Mouse (Mus musculus): ENCODE measurements around the gene Pirt. TPM values are rescaled to one million over a fixed set of nuclear protein-coding genes. Genes with fewer than 3 reads are reported as not detected.

The Pirt gene
- total RNA-seq, 2 experiments from 2014 or later, result 4.6 to 13.9 TPM

GRCm38 (mm10) chr11:66942011-66942410, 30.2 kb downstream of the Pirt start:
- intact Hi-C loops (cut with DNase I), result no loop called here
- DNase-seq, result no peak

- intact Hi-C loops (cut with DNase I), result no loop called here
- DNase-seq, result no peak
These were observed 33.5 kb downstream of the Pirt start for GRCm38 (mm10) chr11:66945224-66945767.

- no peak for DNase-seq
- intact Hi-C loops (cut with DNase I), result no loop called here
These were observed 34.7 kb downstream of the Pirt start for GRCm38 (mm10) chr11:66946521-66946920.

- intact Hi-C loops (cut with DNase I), result no loop called here
- DNase-seq, result no peak
These were observed 35.1 kb downstream of the Pirt start for GRCm38 (mm10) chr11:66946922-66947321.

- DNase-seq, result no peak
- intact Hi-C loops (cut with DNase I), result no loop called here
These were observed 44.5 kb downstream of the Pirt start, which contains the start of gene Tmem238l for GRCm38 (mm10) chr11:66956303-66956702. TSS of gene Tmem238l (plus strand) at chr11:66956638.

- intact Hi-C loops (cut with DNase I), result loop anchor here (5.0 kb wide), 1 partner anchor 48 kb away; the partner anchor contains the start of gene Pirt
- no peak for DNase-seq
These were observed 49.0 kb downstream of the Pirt start for GRCm38 (mm10) chr11:66960797-66961196.

GRCm38 (mm10) chr11:66961447-66962176, 49.8 kb downstream of the Pirt start:
- intact Hi-C loops (cut with DNase I), result loop anchor here (5.0 kb wide), 1 partner anchor 49 kb away; the partner anchor contains the start of gene Pirt
- DNase-seq, result no peak

- intact Hi-C loops (cut with DNase I), result loop anchor here (5.0 kb wide), 1 partner anchor 51 kb away; the partner anchor contains the start of gene Pirt
- DNase-seq, result no peak
These were observed 51.7 kb downstream of the Pirt start for GRCm38 (mm10) chr11:66963462-66963861.

GRCm38 (mm10) chr11:66966500-66967116, 54.8 kb downstream of the Pirt start:
- no peak for DNase-seq
- intact Hi-C loops (cut with DNase I), result no loop called here

- intact Hi-C loops (cut with DNase I), result no loop called here
- no peak for DNase-seq
These were observed 56.8 kb downstream of the Pirt start for GRCm38 (mm10) chr11:66968575-66968974.

- intact Hi-C loops (cut with DNase I), result no loop called here
- DNase-seq, result no peak
These were observed 61.7 kb downstream of the Pirt start for GRCm38 (mm10) chr11:66973507-66973906.

GRCm38 (mm10) chr11:66975606-66976330, 64.0 kb downstream of the Pirt start:
- intact Hi-C loops (cut with DNase I), result no loop called here
- DNase-seq, result no peak

Other genes with a start within 250 kb of the Pirt start
- gene Tmem238l, start 44.7 kb downstream of the Pirt start, total RNA-seq (2021), result not detected
- gene Tmem220, start 113.2 kb downstream of the Pirt start, total RNA-seq (2021), result 1 to 10 TPM; 1.5 to 1.9 TPM
- 10 to 100 TPM; 12.5 to 16.3 TPM for gene Adprm, start 140.6 kb downstream of the Pirt start, total RNA-seq (2021)
- 10 to 100 TPM; 17.9 to 21.2 TPM for gene Sco1, start 140.7 kb downstream of the Pirt start, total RNA-seq (2021)
- not detected for gene Myh3, start 166.3 kb downstream of the Pirt start, total RNA-seq (2021)

All from heart, postnatal 36 days (tissue).